Mouse (Mus musculus): ENCODE data around the gene Nell1. TPM values are rescaled to one million over a fixed set of nuclear protein-coding genes. Genes with fewer than 3 reads are reported as not detected.

The Nell1 gene
- polyA plus RNA-seq, 1 experiment, result 0.52 TPM

DNA sequence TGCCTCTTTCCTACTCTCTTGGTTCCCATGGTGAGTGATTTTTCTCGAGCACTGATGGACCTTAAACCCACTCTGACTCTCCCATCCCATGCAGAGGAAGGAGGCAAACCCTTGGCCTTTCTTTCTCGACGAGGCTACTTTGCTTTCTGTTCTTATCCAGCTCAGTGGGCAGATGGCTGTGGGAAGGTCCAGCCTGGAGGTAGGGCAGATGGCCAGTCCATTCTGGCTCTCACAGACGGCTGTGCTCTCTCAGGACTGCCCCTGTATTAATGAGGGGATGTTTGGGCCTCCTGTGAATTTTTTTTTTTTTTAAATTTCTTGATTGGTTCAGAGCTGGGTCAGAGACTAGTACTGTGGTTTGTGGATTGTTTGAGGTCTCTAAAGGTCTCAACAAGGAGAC is 5.1 kb upstream of the Nell1 start:
- H3K27me3 ChIP-seq (ENCODE audit: control insufficient read depth, insufficient read depth, low read length, poor library complexity, severe bottlenecking), result peaks cover 3% of the 10 kb centered on the region; the same call in 1 of the 2 replicates
- no peak overlapping the region for H3K4me3 ChIP-seq (ENCODE audit: low read depth, low read length)
- H3K4me1 ChIP-seq (ENCODE audit: control insufficient read depth, insufficient read depth, low read length), result no peaks in the 10 kb centered on the region
- no peak overlapping the region for H3K27ac ChIP-seq (ENCODE audit: insufficient read depth, low read length)
- no peaks in the 10 kb centered on the region for H3K9me3 ChIP-seq (replicated peaks; ENCODE audit: control insufficient read depth, insufficient read depth, low read length, poor library complexity, severe bottlenecking)
- H3K36me3 ChIP-seq (ENCODE audit: control insufficient read depth, insufficient read depth, low read length, poor library complexity, severe bottlenecking), result no peaks in the 10 kb centered on the region
- TF ChIP-seq EP300 (IDR thresholded peaks at IDR 0.05; ENCODE audit: insufficient read depth, low read depth, low read length), result no peak
- TF ChIP-seq POLR2A (IDR thresholded peaks at IDR 0.05; ENCODE audit: insufficient read depth, low read length), result no peak
- TF ChIP-seq CTCF (IDR thresholded peaks at IDR 0.05; ENCODE audit: low read depth, low read length), result no peak
- H3K9ac ChIP-seq (ENCODE audit: low read depth, poor library complexity, severe bottlenecking), result no peak overlapping the region

DNA sequence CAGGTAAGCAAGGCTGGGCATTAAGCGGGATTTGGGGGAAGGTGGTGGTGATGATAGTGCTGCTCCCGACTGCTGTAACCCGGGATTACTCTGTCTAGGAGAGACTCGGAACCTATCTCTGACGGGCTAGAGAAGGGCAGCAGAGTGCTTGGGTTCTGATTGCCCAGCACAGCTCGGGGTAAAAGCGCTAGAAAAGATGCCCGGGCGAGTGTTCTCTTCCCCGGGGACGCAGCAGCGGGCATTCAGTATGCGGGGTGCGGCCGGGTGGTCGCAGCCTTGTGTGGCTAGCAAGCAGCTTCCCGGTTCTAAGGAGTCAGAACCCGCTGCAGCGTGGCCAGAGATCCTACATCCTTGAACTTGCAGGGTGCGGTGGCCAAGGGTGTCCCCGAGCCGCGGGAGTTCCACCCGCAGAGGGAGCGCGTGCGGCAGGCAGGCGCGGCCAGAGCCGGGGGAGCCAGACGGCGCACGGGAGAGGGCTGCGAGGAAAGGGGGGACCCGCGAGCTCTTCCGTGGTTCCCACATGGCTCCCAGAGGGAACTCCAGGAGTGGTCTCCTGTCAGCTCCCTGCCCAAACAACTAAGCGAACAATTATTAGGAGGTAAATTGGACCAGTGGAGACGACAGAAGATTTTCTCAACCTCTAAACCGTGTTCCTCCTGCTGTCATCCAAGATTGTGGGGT is 917 bp downstream of the Nell1 start:
- no peak for TF ChIP-seq CTCF (IDR thresholded peaks at IDR 0.05; ENCODE audit: low read depth, low read length)
- no peak for TF ChIP-seq POLR2A (IDR thresholded peaks at IDR 0.05; ENCODE audit: insufficient read depth, low read length)
- no peak for TF ChIP-seq EP300 (IDR thresholded peaks at IDR 0.05; ENCODE audit: insufficient read depth, low read depth, low read length)
- peak overlapping the region; percentile 62 for H3K9ac ChIP-seq (ENCODE audit: low read depth, poor library complexity, severe bottlenecking)
- H3K27ac ChIP-seq (ENCODE audit: insufficient read depth, low read length), result no peak overlapping the region
- H3K4me1 ChIP-seq (ENCODE audit: control insufficient read depth, insufficient read depth, low read length), result no peaks in the 10 kb centered on the region
- H3K36me3 ChIP-seq (ENCODE audit: control insufficient read depth, insufficient read depth, low read length, poor library complexity, severe bottlenecking), result no peaks in the 10 kb centered on the region
- H3K9me3 ChIP-seq (replicated peaks; ENCODE audit: control insufficient read depth, insufficient read depth, low read length, poor library complexity, severe bottlenecking), result no peaks in the 10 kb centered on the region
- H3K4me3 ChIP-seq (ENCODE audit: low read depth, low read length), result peak overlapping the region; percentile 55
- peaks cover 19% of the 10 kb centered on the region for H3K27me3 ChIP-seq (ENCODE audit: control insufficient read depth, insufficient read depth, low read length, poor library complexity, severe bottlenecking)

DNA sequence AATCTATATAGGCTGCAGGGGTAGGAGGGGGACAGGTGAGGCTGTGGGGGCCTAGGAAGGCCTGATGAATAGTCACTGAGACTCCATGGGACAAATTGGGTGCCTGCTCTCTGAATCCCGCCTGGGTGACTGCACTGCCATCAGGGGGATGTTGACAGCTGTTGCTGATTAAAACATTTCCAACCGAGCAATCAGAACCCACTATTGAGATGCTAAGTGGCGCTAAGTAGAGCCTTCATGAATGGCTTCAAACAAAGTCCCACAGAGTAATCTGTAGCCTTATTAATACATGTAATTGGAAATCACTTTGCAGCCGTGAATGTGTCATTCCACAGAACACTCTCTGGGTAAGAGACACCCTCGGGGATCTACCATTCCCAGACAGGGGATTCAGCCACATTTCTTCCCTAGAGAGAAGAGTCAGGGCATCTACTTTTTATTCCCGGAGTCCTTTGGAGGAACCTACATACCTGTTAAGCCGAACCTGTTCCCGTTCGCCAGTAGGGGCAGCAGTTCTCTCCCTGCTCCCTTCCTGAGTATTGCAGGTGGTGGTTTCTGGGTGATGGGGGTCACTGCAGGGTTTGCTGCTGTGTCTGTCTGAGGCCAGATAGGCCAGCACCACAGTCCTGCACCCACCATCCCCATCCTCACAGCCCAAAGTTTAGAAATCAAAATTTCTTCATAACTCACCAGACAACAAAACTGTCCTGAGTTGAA is 7.0 kb downstream of the Nell1 start:
- no peak for TF ChIP-seq EP300 (IDR thresholded peaks at IDR 0.05; ENCODE audit: insufficient read depth, low read depth, low read length)
- no peak for TF ChIP-seq POLR2A (IDR thresholded peaks at IDR 0.05; ENCODE audit: insufficient read depth, low read length)
- peak; percentile 58 for TF ChIP-seq CTCF (IDR thresholded peaks at IDR 0.05; ENCODE audit: low read depth, low read length)
- H3K27me3 ChIP-seq (ENCODE audit: control insufficient read depth, insufficient read depth, low read length, poor library complexity, severe bottlenecking), result peaks cover 2% of the 10 kb centered on the region; the same call in 1 of the 2 replicates

DNA sequence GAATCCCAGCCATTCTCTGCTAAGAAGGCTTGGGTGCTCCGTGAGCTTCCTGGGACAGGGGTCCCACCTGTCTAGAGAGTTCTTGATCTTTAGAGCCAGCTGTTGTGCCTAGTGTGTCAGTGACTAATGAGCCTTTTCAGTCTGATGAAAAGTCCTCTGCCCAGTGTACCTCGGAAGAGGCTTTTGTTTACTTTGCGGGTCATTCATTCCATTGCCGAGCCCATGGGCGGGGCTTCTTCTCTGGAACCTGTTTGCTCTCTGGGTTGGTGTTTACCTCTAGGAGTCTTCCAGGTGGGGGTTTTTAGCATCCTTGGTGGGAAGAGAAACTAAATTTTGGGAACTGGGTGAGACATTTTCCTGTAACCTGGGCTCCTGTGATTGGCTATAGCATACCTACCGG is 10.0 kb downstream of the Nell1 start:
- no peak overlapping the region for H3K4me3 ChIP-seq (ENCODE audit: low read depth, low read length)
- no peak for TF ChIP-seq POLR2A (IDR thresholded peaks at IDR 0.05; ENCODE audit: insufficient read depth, low read length)
- TF ChIP-seq CTCF (IDR thresholded peaks at IDR 0.05; ENCODE audit: low read depth, low read length), result no peak
- no peak for TF ChIP-seq EP300 (IDR thresholded peaks at IDR 0.05; ENCODE audit: insufficient read depth, low read depth, low read length)
- H3K9me3 ChIP-seq (replicated peaks; ENCODE audit: control insufficient read depth, insufficient read depth, low read length, poor library complexity, severe bottlenecking), result no peaks in the 10 kb centered on the region
- H3K27me3 ChIP-seq (ENCODE audit: control insufficient read depth, insufficient read depth, low read length, poor library complexity, severe bottlenecking), result no peaks in the 10 kb centered on the region
- H3K9ac ChIP-seq (ENCODE audit: low read depth, poor library complexity, severe bottlenecking), result no peak overlapping the region
- no peaks in the 10 kb centered on the region for H3K4me1 ChIP-seq (ENCODE audit: control insufficient read depth, insufficient read depth, low read length)
- no peaks in the 10 kb centered on the region for H3K36me3 ChIP-seq (ENCODE audit: control insufficient read depth, insufficient read depth, low read length, poor library complexity, severe bottlenecking)
- no peak overlapping the region for H3K27ac ChIP-seq (ENCODE audit: insufficient read depth, low read length)

More for the DNA sequence above, 7.0 kb downstream of the Nell1 start:
- H3K4me1 ChIP-seq (ENCODE audit: control insufficient read depth, insufficient read depth, low read length), result no peaks in the 10 kb centered on the region
- no peaks in the 10 kb centered on the region for H3K36me3 ChIP-seq (ENCODE audit: control insufficient read depth, insufficient read depth, low read length, poor library complexity, severe bottlenecking)
- no peak overlapping the region for H3K27ac ChIP-seq (ENCODE audit: insufficient read depth, low read length)
- H3K9me3 ChIP-seq (replicated peaks; ENCODE audit: control insufficient read depth, insufficient read depth, low read length, poor library complexity, severe bottlenecking), result no peaks in the 10 kb centered on the region
- H3K4me3 ChIP-seq (ENCODE audit: low read depth, low read length), result no peak overlapping the region
- H3K9ac ChIP-seq (ENCODE audit: low read depth, poor library complexity, severe bottlenecking), result no peak overlapping the region

DNA sequence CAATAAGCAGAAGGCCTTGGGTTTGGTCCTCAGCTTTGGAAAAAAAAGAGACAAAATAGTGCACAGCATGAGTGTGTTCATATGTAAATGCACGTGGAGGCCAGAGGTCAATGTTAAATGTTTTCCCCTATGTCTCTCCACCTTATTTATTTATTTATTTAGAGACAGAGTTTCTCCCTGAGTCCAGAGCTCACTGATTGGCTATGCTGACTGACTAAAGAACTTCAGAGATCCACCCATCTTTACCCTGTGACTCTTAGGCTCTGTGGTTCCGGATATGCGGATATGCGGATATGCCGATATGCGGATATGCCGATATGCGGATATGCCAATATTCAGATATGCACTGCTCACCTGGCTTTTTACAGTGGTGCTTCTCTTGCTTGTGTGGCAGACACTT is 11.3 kb downstream of the Nell1 start:
- H3K27me3 ChIP-seq (ENCODE audit: control insufficient read depth, insufficient read depth, low read length, poor library complexity, severe bottlenecking), result no peaks in the 10 kb centered on the region
- no peaks in the 10 kb centered on the region for H3K9me3 ChIP-seq (replicated peaks; ENCODE audit: control insufficient read depth, insufficient read depth, low read length, poor library complexity, severe bottlenecking)
- no peak overlapping the region for H3K9ac ChIP-seq (ENCODE audit: low read depth, poor library complexity, severe bottlenecking)
- no peak for TF ChIP-seq CTCF (IDR thresholded peaks at IDR 0.05; ENCODE audit: low read depth, low read length)
- no peak for TF ChIP-seq POLR2A (IDR thresholded peaks at IDR 0.05; ENCODE audit: insufficient read depth, low read length)
- H3K4me1 ChIP-seq (ENCODE audit: control insufficient read depth, insufficient read depth, low read length), result no peaks in the 10 kb centered on the region
- H3K27ac ChIP-seq (ENCODE audit: insufficient read depth, low read length), result no peak overlapping the region
- no peaks in the 10 kb centered on the region for H3K36me3 ChIP-seq (ENCODE audit: control insufficient read depth, insufficient read depth, low read length, poor library complexity, severe bottlenecking)
- H3K4me3 ChIP-seq (ENCODE audit: low read depth, low read length), result no peak overlapping the region

DNA sequence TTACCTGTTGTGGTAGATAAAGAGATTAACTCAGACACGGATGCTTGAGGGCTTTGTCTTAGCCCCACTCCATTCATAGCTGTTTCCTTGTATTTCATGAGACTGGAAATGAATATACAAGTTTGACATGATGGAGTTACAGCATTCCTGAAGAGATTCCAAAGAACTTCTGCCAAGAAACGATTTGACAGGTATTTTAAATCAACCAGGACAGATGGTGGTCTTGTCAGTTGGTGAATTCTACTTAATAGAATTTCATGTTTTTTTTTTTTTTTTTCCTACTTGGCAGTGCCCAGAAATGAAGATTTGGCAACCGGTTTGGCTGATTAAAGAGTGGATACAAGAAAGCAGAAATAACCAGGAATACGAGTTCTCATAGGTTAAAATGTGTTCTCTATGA is 24.7 kb downstream of the Nell1 start:
- H3K36me3 ChIP-seq (ENCODE audit: control insufficient read depth, insufficient read depth, low read length, poor library complexity, severe bottlenecking), result no peaks in the 10 kb centered on the region
- no peak overlapping the region for H3K4me3 ChIP-seq (ENCODE audit: low read depth, low read length)
- H3K9ac ChIP-seq (ENCODE audit: low read depth, poor library complexity, severe bottlenecking), result no peak overlapping the region
- no peaks in the 10 kb centered on the region for H3K9me3 ChIP-seq (replicated peaks; ENCODE audit: control insufficient read depth, insufficient read depth, low read length, poor library complexity, severe bottlenecking)
- TF ChIP-seq CTCF (IDR thresholded peaks at IDR 0.05; ENCODE audit: low read depth, low read length) (no peak), POLR2A (IDR thresholded peaks at IDR 0.05; ENCODE audit: insufficient read depth, low read length) (no peak), EP300 (IDR thresholded peaks at IDR 0.05; ENCODE audit: insufficient read depth, low read depth, low read length) (no peak)
- no peak overlapping the region for H3K27ac ChIP-seq (ENCODE audit: insufficient read depth, low read length)
- no peaks in the 10 kb centered on the region for H3K27me3 ChIP-seq (ENCODE audit: control insufficient read depth, insufficient read depth, low read length, poor library complexity, severe bottlenecking)
- H3K4me1 ChIP-seq (ENCODE audit: control insufficient read depth, insufficient read depth, low read length), result no peaks in the 10 kb centered on the region
